Mouse (Mus musculus): ENCODE data around the gene Dalrd3. TPM values are rescaled to one million over a fixed set of nuclear protein-coding genes. Genes with fewer than 3 reads are reported as not detected.
A peak's percentile ranks its signal among the peaks of the same experiment; 100 is the strongest.

The Dalrd3 gene
- polyA plus RNA-seq (2014; fragmentation: Nextera tagmentation; extraction: Ambion mirVana) = 85.8 and 88.6 TPM in 2 replicates

DNA sequence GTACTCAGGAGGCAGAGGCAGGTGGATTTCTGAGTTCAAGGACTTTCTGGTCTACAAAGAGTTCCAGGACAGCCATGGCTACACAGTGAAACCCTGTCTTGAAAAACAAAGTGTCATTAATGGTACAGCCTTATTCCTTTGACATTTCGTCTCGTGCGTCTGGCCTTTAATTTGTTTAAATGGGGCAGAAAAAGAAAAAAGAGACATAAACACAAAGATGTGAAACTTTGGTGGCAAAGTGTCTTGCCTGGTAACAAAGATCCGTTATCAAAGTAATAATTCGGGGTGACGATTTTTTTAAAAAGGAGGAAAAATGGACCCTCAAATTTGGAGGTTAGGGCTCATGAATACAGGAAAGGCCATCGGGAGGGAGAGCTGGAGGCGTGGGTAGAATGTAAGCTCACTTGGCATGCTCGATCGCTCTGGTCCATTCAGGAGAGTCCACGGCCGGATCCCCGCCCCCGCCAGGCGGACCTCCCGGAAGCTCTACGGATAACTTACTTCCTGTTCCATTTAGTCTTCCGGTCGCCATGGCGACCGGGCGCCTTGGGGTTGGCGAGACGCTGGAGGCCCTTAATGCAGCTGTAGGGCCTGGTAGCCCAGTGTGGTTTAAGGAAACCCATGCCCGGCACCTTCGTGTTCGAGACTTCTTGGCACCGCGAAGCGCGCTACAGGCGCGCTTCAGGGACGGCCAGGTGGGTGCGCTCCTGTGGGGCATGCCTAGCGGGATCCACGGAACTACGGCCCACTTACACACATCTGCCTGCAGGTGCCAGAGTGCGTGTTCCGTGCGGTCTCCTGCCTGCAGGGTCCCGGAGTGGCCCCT is at the start of gene Dalrd3:
Dalrd3 (plus strand) TSS at position 506 of the 826 bp plus-strand sequence.
- Histone ChIP-seq H3K27me3 (ENCODE audit: control insufficient read depth, insufficient read depth, low read length) (no peaks in the 10 kb centered on the region), H3K4me2 (peak within 1 kb of the TSS; percentile 97), H3K9me3 (replicated peaks; ENCODE audit: control insufficient read depth, low read length) (no peaks in the 10 kb centered on the region), H3K4me3 (ENCODE audit: low read depth, low read length) (peak within 1 kb of the TSS; percentile 64), H3K27ac (ENCODE audit: low read depth, low read length) (peak within 1 kb of the TSS; percentile 47), H3K9ac (ENCODE audit: low read depth, low read length) (peak within 1 kb of the TSS; percentile 60), H3K36me3 (ENCODE audit: control insufficient read depth, insufficient read depth, low read length) (peaks cover 22% of the 10 kb centered on the region), H3K4me1 (ENCODE audit: control insufficient read depth, insufficient read depth, low read length) (peaks cover 28% of the 10 kb centered on the region)
- WGBS (ENCODE audit: insufficient replicate concordance) = 5% methylated on average over 41 of the region's 42 CpGs
- ATAC-seq (replicated peaks; ENCODE audit: insufficient number of reproducible peaks, low FRiP score, low TSS enrichment) = peak; percentile 65

DNA sequence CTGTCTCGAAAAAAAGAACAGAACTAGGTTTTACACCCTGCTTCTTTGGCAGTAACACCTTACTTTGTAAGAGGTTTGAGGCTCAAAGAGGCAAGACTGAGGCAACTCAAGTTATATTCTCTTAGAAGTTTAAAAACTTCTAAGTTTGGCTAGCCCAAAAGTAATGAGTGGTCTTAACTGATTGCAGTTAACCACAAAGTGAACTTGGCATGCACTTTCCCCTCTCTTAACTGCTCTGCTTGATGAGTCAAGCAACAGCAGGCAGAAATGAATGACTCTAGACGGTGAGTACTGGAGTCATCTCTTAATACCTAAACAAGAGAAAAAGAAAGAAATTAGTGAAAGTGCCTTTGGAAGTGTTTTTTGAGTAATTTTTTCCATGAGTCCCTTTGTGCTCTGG is 48.1 kb upstream of the Dalrd3 start:
- 83% methylated on average over 2 of the region's 2 CpGs for WGBS (ENCODE audit: insufficient replicate concordance)
- Histone ChIP-seq H3K4me3 (ENCODE audit: low read depth, low read length) (no peak overlapping the region), H3K4me2 (no peak overlapping the region), H3K27me3 (ENCODE audit: control insufficient read depth, insufficient read depth, low read length) (no peaks in the 10 kb centered on the region), H3K9me3 (replicated peaks; ENCODE audit: control insufficient read depth, low read length) (no peaks in the 10 kb centered on the region), H3K27ac (ENCODE audit: low read depth, low read length) (no peak overlapping the region), H3K36me3 (ENCODE audit: control insufficient read depth, insufficient read depth, low read length) (no peaks in the 10 kb centered on the region), H3K4me1 (ENCODE audit: control insufficient read depth, insufficient read depth, low read length) (peaks cover 11% of the 10 kb centered on the region), H3K9ac (ENCODE audit: low read depth, low read length) (no peak overlapping the region)
- ATAC-seq (replicated peaks; ENCODE audit: insufficient number of reproducible peaks, low FRiP score, low TSS enrichment) = no peak

DNA sequence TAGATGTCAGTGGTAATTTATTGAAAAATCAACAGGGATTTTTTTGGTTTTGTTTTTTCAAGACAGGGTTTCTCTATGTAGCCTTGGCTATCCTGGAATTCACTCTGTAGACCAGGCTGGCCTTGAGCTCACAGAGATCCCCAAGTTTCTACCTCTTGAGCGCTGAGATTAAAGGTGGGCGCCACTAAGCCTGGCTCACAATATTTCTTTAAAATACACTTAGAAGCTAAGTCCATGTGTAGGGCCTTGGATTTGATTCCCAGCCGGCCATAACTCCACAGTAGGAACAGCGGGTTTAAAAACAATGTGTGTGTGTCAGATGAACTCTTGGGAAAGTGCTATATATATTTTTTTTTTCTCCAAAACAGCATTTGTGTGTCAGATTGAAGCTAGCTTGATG is 46.3 kb upstream of the Dalrd3 start:
- H3K4me1 ChIP-seq (ENCODE audit: control insufficient read depth, insufficient read depth, low read length) = peaks cover 10% of the 10 kb centered on the region
- no peaks in the 10 kb centered on the region for H3K36me3 ChIP-seq (ENCODE audit: control insufficient read depth, insufficient read depth, low read length)
- no peak overlapping the region for H3K4me2 ChIP-seq
- H3K27ac ChIP-seq (ENCODE audit: low read depth, low read length) = no peak overlapping the region
- no peak for ATAC-seq (replicated peaks; ENCODE audit: insufficient number of reproducible peaks, low FRiP score, low TSS enrichment)
- no peaks in the 10 kb centered on the region for H3K9me3 ChIP-seq (replicated peaks; ENCODE audit: control insufficient read depth, low read length)
- H3K4me3 ChIP-seq (ENCODE audit: low read depth, low read length) = no peak overlapping the region
- H3K27me3 ChIP-seq (ENCODE audit: control insufficient read depth, insufficient read depth, low read length) = no peaks in the 10 kb centered on the region
- 93% methylated on average over 4 of the region's 4 CpGs for WGBS (ENCODE audit: insufficient replicate concordance)
- no peak overlapping the region for H3K9ac ChIP-seq (ENCODE audit: low read depth, low read length)

DNA sequence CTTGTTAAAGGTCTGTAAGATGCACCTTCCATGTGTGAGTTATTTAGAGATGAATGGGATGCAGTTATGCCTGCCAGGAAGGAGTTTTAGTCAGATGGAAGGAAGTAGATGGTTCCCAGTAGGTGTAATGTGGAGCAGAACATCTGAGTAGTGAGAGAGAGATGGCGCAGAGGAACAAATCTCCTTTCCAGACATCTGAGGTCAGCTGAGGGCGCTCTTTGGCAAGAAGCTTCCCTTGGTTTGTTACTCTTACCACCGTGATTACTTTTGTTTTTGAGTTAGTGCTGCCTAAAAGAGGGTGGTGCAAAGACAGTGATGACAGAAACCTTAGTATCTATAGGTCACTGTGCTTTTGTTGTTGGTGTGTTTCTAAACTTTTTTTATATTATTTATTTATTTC is 44.3 kb upstream of the Dalrd3 start:
- Histone ChIP-seq H3K9me3 (replicated peaks; ENCODE audit: control insufficient read depth, low read length) (no peaks in the 10 kb centered on the region), H3K4me2 (no peak overlapping the region), H3K4me3 (ENCODE audit: low read depth, low read length) (no peak overlapping the region), H3K36me3 (ENCODE audit: control insufficient read depth, insufficient read depth, low read length) (peaks cover 7% of the 10 kb centered on the region), H3K27me3 (ENCODE audit: control insufficient read depth, insufficient read depth, low read length) (no peaks in the 10 kb centered on the region), H3K4me1 (ENCODE audit: control insufficient read depth, insufficient read depth, low read length) (peaks cover 4% of the 10 kb centered on the region; the same call in 1 of the 2 replicates), H3K9ac (ENCODE audit: low read depth, low read length) (no peak overlapping the region), H3K27ac (ENCODE audit: low read depth, low read length) (no peak overlapping the region)
- ATAC-seq (replicated peaks; ENCODE audit: insufficient number of reproducible peaks, low FRiP score, low TSS enrichment) = no peak
- WGBS (ENCODE audit: insufficient replicate concordance) = 82% methylated on average over 3 of the region's 3 CpGs

DNA sequence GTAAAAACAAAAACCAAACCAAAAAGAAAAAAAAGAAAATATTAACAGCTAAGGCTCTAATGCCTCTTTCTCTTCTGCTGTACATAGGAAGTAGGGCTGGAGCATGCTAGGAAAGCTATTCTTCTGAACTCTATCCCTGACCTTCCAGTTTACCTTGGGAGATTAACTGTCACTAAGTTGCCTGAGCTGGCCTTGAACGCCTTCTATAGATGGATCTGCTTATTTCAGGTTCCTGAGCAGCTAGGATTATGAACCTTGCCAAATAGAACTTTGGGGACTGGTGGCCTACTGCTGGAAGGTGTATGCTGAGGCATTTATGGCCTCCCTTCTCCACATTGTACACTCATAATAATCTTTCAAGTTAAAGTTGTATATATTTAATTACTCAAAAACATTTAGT is 38.7 kb upstream of the Dalrd3 start:
- Histone ChIP-seq H3K4me1 (ENCODE audit: control insufficient read depth, insufficient read depth, low read length) (no peaks in the 10 kb centered on the region), H3K9me3 (replicated peaks; ENCODE audit: control insufficient read depth, low read length) (no peaks in the 10 kb centered on the region), H3K4me3 (ENCODE audit: low read depth, low read length) (no peak overlapping the region), H3K9ac (ENCODE audit: low read depth, low read length) (no peak overlapping the region), H3K36me3 (ENCODE audit: control insufficient read depth, insufficient read depth, low read length) (peaks cover 37% of the 10 kb centered on the region), H3K4me2 (no peak overlapping the region), H3K27me3 (ENCODE audit: control insufficient read depth, insufficient read depth, low read length) (no peaks in the 10 kb centered on the region), H3K27ac (ENCODE audit: low read depth, low read length) (no peak overlapping the region)
- ATAC-seq (replicated peaks; ENCODE audit: insufficient number of reproducible peaks, low FRiP score, low TSS enrichment) = no peak
- 86% methylated on average over 1 of the region's 1 CpGs for WGBS (ENCODE audit: insufficient replicate concordance)

DNA sequence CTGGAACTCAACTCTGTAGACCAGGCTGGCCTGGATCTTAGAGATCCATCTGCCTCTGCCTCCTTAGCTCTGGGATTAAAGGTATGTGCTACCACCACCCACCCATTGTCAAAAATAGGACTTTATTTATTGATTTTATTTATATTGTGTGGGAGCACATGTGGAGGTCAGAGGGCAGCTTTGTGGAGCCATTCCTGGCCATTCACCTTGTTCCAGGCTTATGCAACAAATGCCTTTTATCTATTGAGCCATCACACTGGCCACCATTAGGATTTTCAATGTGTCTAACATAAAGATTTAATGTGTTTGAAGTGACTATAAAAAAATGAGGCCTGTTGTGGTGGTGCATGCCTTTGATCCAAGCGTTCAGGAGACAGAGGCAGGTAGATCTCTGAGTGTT is 38.2 kb upstream of the Dalrd3 start:
- 88% methylated on average over 1 of the region's 1 CpGs for whole genome bisulfite sequencing (ENCODE audit: insufficient replicate concordance)
- no peak overlapping the region for H3K27ac ChIP-seq (ENCODE audit: low read depth, low read length)
- ATAC-seq (replicated peaks; ENCODE audit: insufficient number of reproducible peaks, low FRiP score, low TSS enrichment) = no peak
- H3K4me3 ChIP-seq (ENCODE audit: low read depth, low read length) = no peak overlapping the region
- peaks cover 40% of the 10 kb centered on the region for H3K36me3 ChIP-seq (ENCODE audit: control insufficient read depth, insufficient read depth, low read length)
- no peak overlapping the region for H3K4me2 ChIP-seq
- H3K9ac ChIP-seq (ENCODE audit: low read depth, low read length) = no peak overlapping the region
- H3K27me3 ChIP-seq (ENCODE audit: control insufficient read depth, insufficient read depth, low read length) = no peaks in the 10 kb centered on the region
- H3K4me1 ChIP-seq (ENCODE audit: control insufficient read depth, insufficient read depth, low read length) = no peaks in the 10 kb centered on the region
- no peaks in the 10 kb centered on the region for H3K9me3 ChIP-seq (replicated peaks; ENCODE audit: control insufficient read depth, low read length)

DNA sequence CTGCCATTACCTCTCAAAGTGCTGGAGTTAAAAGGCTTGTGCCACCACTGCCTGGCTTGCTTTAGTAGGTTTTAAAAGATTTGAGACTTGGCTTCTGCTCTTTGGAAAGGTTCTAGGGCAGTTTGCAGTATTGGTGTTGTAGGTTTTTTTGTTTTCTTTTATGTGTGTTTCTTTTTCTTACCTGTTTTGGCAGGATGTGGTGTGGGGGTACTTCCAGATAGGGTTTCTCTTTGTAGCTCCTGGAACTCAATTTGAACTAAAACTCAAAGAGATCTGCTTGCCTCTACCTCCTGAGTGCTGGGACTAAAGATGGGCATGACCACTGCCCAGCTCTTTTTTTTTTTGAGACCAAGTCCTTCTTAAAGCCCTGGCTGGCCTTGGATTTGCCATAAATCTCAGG is 28.8 kb upstream of the Dalrd3 start:
- Histone ChIP-seq H3K4me3 (ENCODE audit: low read depth, low read length) (no peak overlapping the region), H3K4me1 (ENCODE audit: control insufficient read depth, insufficient read depth, low read length) (no peaks in the 10 kb centered on the region), H3K4me2 (no peak overlapping the region), H3K9me3 (replicated peaks; ENCODE audit: control insufficient read depth, low read length) (no peaks in the 10 kb centered on the region), H3K36me3 (ENCODE audit: control insufficient read depth, insufficient read depth, low read length) (peaks cover 53% of the 10 kb centered on the region), H3K9ac (ENCODE audit: low read depth, low read length) (no peak overlapping the region), H3K27ac (ENCODE audit: low read depth, low read length) (no peak overlapping the region), H3K27me3 (ENCODE audit: control insufficient read depth, insufficient read depth, low read length) (no peaks in the 10 kb centered on the region)
- ATAC-seq (replicated peaks; ENCODE audit: insufficient number of reproducible peaks, low FRiP score, low TSS enrichment) = no peak

DNA sequence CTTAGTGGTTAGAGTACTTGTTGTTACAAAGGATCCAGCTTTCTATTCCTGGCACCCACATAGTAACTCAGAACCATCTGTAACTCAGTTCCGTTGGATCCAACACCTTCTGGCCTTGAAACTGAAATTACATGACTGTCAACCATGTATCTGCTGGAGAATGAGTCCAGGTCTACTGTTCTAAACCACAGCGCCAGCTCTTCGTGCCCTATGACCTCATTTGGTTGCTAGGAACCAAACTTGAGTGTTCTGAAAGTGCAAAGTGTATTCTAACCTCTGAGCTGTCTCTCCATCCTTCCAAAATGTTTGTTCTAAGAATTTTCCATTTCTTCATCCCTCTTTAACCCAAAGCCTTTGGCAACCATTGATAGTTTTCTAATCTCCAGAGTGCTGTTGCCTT is 23.7 kb upstream of the Dalrd3 start:
- Histone ChIP-seq H3K9ac (ENCODE audit: low read depth, low read length) (no peak overlapping the region), H3K9me3 (replicated peaks; ENCODE audit: control insufficient read depth, low read length) (no peaks in the 10 kb centered on the region), H3K27me3 (ENCODE audit: control insufficient read depth, insufficient read depth, low read length) (no peaks in the 10 kb centered on the region), H3K27ac (ENCODE audit: low read depth, low read length) (no peak overlapping the region), H3K36me3 (ENCODE audit: control insufficient read depth, insufficient read depth, low read length) (peaks cover 39% of the 10 kb centered on the region), H3K4me1 (ENCODE audit: control insufficient read depth, insufficient read depth, low read length) (no peaks in the 10 kb centered on the region), H3K4me3 (ENCODE audit: low read depth, low read length) (no peak overlapping the region), H3K4me2 (no peak overlapping the region)
- ATAC-seq (replicated peaks; ENCODE audit: insufficient number of reproducible peaks, low FRiP score, low TSS enrichment) = no peak
- 92% methylated on average over 3 of the region's 3 CpGs for WGBS (ENCODE audit: insufficient replicate concordance)

DNA sequence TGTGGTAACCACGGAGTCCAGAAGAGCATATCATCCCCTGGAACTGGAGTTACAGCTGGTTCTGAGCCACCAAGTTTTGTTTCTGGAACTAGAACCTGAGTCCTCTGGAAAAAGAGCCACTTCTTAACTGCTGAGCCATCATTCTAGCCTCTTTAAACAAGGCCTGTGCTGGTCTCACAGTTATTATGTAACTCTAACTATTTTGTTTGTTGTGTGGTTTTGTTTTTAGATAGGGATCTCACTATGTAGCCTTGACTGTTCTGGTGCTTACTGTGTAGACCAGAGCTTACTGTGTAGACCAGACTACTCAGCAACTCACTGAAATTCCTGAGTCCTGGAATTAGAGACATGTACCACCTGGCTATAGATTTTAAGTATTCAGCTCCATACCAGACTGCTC is 22.8 kb upstream of the Dalrd3 start:
- Histone ChIP-seq H3K36me3 (ENCODE audit: control insufficient read depth, insufficient read depth, low read length) (peaks cover 37% of the 10 kb centered on the region), H3K9ac (ENCODE audit: low read depth, low read length) (no peak overlapping the region)
- WGBS (ENCODE audit: insufficient replicate concordance) = 88% methylated on average over 1 of the region's 1 CpGs

More for the DNA sequence above, 22.8 kb upstream of the Dalrd3 start:
- H3K27ac ChIP-seq (ENCODE audit: low read depth, low read length) = no peak overlapping the region
- H3K9me3 ChIP-seq (replicated peaks; ENCODE audit: control insufficient read depth, low read length) = no peaks in the 10 kb centered on the region
- H3K4me3 ChIP-seq (ENCODE audit: low read depth, low read length) = no peak overlapping the region
- H3K4me2 ChIP-seq = no peak overlapping the region
- no peaks in the 10 kb centered on the region for H3K4me1 ChIP-seq (ENCODE audit: control insufficient read depth, insufficient read depth, low read length)
- no peak for ATAC-seq (replicated peaks; ENCODE audit: insufficient number of reproducible peaks, low FRiP score, low TSS enrichment)
- H3K27me3 ChIP-seq (ENCODE audit: control insufficient read depth, insufficient read depth, low read length) = no peaks in the 10 kb centered on the region

Data from heart, embryonic 11.5 days (tissue).